ENCODE assay signal across 11 mouse cellular contexts in genomic region chr2:29466396-29466795, GRCm38 (mm10).
A peak's percentile ranks its signal among the peaks of the same experiment; 100 is the strongest.
DNase-seq lines count a peak whose midpoint lies in the region; ATAC-seq lines count a peak whose summit lies in the region.
"Had no signal": no experiment of that assay in that cellular context is flagged by ENCODE, and none has a peak within 500 bp of the region (broad histone marks: within the 10 kb centered on the region; RNA-seq: fewer than 3 reads in every experiment).

No protein-coding gene starts in this region.

- no peaks in the 10 kb centered on the region for H3K36me3 ChIP-seq in heart, embryonic 15.5 days
- no peaks in the 10 kb centered on the region for H3K36me3 ChIP-seq in macrophage (ENCODE audit: inconsistent target)
- H3K36me3 ChIP-seq: embryonic facial prominence, embryonic 15.5 days had no signal

- H3K4me1 ChIP-seq in heart, embryonic 15.5 days (replicated peaks) = peaks cover 26% of the 10 kb centered on the region

- H3K9ac ChIP-seq in heart, embryonic 15.5 days = no peak overlapping the region
- H3K9ac ChIP-seq: embryonic facial prominence, embryonic 15.5 days; liver, embryonic 14.5 days had no signal

- no peak overlapping the region for H3K4me3 ChIP-seq in heart, embryonic 15.5 days
- no peak overlapping the region for H3K4me3 ChIP-seq in macrophage (ENCODE audit: inconsistent target)
- H3K4me3 ChIP-seq: embryonic facial prominence, embryonic 15.5 days had no signal

- ATAC-seq in common myeloid progenitor, adult 5-6 weeks (replicated peaks; ENCODE audit: low read depth, poor library complexity, severe bottlenecking) = peak; percentile 59
- peak; percentile 77 for ATAC-seq in heart, embryonic 15.5 days (replicated peaks; ENCODE audit: insufficient number of reproducible peaks, insufficient read depth, low FRiP score, low read depth)

- H3K79me2 ChIP-seq in macrophage (ENCODE audit: inconsistent target) = no peaks in the 10 kb centered on the region

- H3K27ac ChIP-seq in heart, embryonic 15.5 days = no peak overlapping the region
- H3K27ac ChIP-seq in macrophage = peak overlapping the region; percentile 42
- H3K27ac ChIP-seq: embryonic facial prominence, embryonic 15.5 days; liver, embryonic 14.5 days had no signal

- no peak overlapping the region for H3K4me2 ChIP-seq in heart, embryonic 15.5 days
- H3K4me2 ChIP-seq: embryonic facial prominence, embryonic 15.5 days had no signal

- peak; percentile 11 for DNase-seq in kidney, postnatal 14 days
- DNase-seq in kidney, adult 9 months = no peak
- DNase-seq in embryo, embryonic 11 days = no peak
- DNase-seq in ovary, postnatal 14 days (ENCODE audit: low spot score) = no peak
- no peak for DNase-seq in cerebellum, postnatal 10 days
- DNase-seq: thymus, postnatal 36 days had no signal

- no peaks in the 10 kb centered on the region for H3K9me3 ChIP-seq in heart, embryonic 15.5 days (replicated peaks)
- H3K9me3 ChIP-seq: embryonic facial prominence, embryonic 15.5 days had no signal

- H3K27me3 ChIP-seq in heart, embryonic 15.5 days = no peaks in the 10 kb centered on the region
- H3K27me3 ChIP-seq: embryonic facial prominence, embryonic 15.5 days had no signal

- 33% methylated on average over 4 of the region's 4 CpGs for WGBS in heart, embryonic 15.5 days
- 10% methylated on average over 4 of the region's 4 CpGs for WGBS in macrophage (ENCODE audit: missing documents)
